Mouse (Mus musculus): Measurements from ENCODE around the gene 1110059E24Rik.
A peak's percentile ranks its signal among the peaks of the same experiment; 100 is the strongest.

DNA sequence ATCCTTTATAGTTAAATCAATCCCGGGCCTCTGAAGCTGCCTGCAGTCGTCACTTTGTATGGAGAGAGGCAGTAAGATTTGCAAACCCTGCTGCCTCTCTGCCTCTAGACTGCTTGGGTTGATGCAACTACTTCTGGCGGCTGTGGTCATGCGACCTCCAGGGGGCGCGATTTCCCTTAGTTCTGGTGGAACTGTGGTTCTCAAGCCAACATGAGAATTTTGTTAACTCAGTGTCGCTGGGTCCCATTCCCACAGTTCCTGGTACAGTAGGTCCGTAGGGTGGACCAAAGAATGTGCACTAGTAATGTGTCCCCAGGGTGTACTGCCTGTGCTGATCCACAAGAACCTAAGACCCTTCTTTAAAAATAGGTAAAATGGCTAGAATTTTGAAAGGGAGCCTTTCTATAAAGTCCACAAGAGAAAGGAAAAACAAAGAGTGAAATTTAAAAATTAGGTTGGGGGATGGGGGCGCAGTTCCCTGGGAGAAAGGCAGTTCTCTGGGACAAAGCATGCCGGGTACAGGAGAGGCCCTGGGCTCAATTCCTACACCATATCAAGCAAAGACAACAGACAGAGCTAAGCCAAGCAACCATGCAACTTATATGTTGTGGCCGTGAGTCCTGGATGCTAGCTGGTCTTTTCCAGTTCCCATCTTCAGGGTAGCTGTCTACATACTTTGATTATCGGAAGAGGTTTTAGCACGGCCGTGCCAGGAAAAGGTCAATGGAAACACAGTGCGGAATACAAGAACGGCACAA is 81.4 kb downstream of the 1110059E24Rik start:
- peak; percentile 96 for TF ChIP-seq CTCF (IDR thresholded peaks at IDR 0.05)
- TF ChIP-seq EP300 (IDR thresholded peaks at IDR 0.05): no peak

Measured in lung, postnatal 0 days (tissue).